ENCODE assay signal across 17 mouse cellular contexts in genomic region chr4:63060358-63060757, GRCm38 (mm10).
DNase-seq lines count a peak whose midpoint lies in the region; ATAC-seq and TF ChIP-seq lines count a peak whose summit lies in the region.
"Had no signal": no experiment of that assay in that cellular context is flagged by ENCODE, and none has a peak within 500 bp of the region (broad histone marks: within the 10 kb centered on the region; RNA-seq: fewer than 3 reads in every experiment).

No protein-coding gene starts in this region.

- 38% methylated on average over 6 of the region's 6 CpGs for WGBS in kidney, adult 2 months
- 67% methylated on average over 6 of the region's 6 CpGs for WGBS in neural tube, embryonic 13.5 days
- 48% methylated on average over 6 of the region's 6 CpGs for WGBS in kidney, postnatal 0 days
- 77% methylated on average over 6 of the region's 6 CpGs for WGBS in midbrain, embryonic 14.5 days

- H3K36me3 ChIP-seq in kidney, adult 2 months (ENCODE audit: control insufficient read depth, insufficient read depth, low read length) = no peaks in the 10 kb centered on the region
- H3K36me3 ChIP-seq in neural tube, embryonic 13.5 days = peaks cover 15% of the 10 kb centered on the region
- H3K36me3 ChIP-seq in kidney, postnatal 0 days (ENCODE audit: insufficient read depth, low read length) = no peaks in the 10 kb centered on the region
- 0 out of 2 replicates have a peak, but pooled peaks cover 4% of the 10 kb centered on the region for H3K36me3 ChIP-seq in midbrain, embryonic 14.5 days (ENCODE audit: control insufficient read depth, insufficient read depth, low read length)

- H3K4me1 ChIP-seq in kidney, adult 2 months (ENCODE audit: control insufficient read depth, insufficient read depth, low read length) = peaks cover 18% of the 10 kb centered on the region
- H3K4me1 ChIP-seq in neural tube, embryonic 13.5 days (replicated peaks) = peaks cover 60% of the 10 kb centered on the region
- H3K4me1 ChIP-seq in kidney, postnatal 0 days (replicated peaks; ENCODE audit: insufficient read depth, low read length) = peaks cover 26% of the 10 kb centered on the region
- peaks cover 31% of the 10 kb centered on the region for H3K4me1 ChIP-seq in midbrain, embryonic 14.5 days (ENCODE audit: control insufficient read depth, insufficient read depth, low read length)

- no peak for TF ChIP-seq CTCF in kidney, adult 2 months (conservative IDR thresholded peaks at IDR 0.05; ENCODE audit: insufficient read depth, insufficient read length, low read depth, low read length)
- no peak for TF ChIP-seq CTCF in kidney, postnatal 0 days (IDR thresholded peaks at IDR 0.05; ENCODE audit: low read depth)

- no peaks in the 10 kb centered on the region for H3K27me3 ChIP-seq in kidney, adult 2 months (replicated peaks; ENCODE audit: control insufficient read depth, insufficient read depth, low read length)
- no peaks in the 10 kb centered on the region for H3K27me3 ChIP-seq in neural tube, embryonic 13.5 days
- no peaks in the 10 kb centered on the region for H3K27me3 ChIP-seq in kidney, postnatal 0 days (ENCODE audit: insufficient read depth, low read length)
- no peaks in the 10 kb centered on the region for H3K27me3 ChIP-seq in midbrain, embryonic 14.5 days (ENCODE audit: control insufficient read depth, insufficient read depth, low read length)
- H3K27me3 ChIP-seq: forebrain, embryonic 13.5 days had no signal

- TF ChIP-seq POLR2A in kidney, adult 2 months (IDR thresholded peaks at IDR 0.05; ENCODE audit: low read depth, low read length) = no peak

- no peak overlapping the region for H3K4me2 ChIP-seq in neural tube, embryonic 13.5 days
- H3K4me2 ChIP-seq in kidney, postnatal 0 days (ENCODE audit: low read length) = no peak overlapping the region
- no peak overlapping the region for H3K4me2 ChIP-seq in midbrain, embryonic 14.5 days (ENCODE audit: low read length)
- H3K4me2 ChIP-seq: forebrain, embryonic 13.5 days had no signal

- H3K9me3 ChIP-seq in neural tube, embryonic 13.5 days = no peaks in the 10 kb centered on the region
- H3K9me3 ChIP-seq in kidney, postnatal 0 days (replicated peaks; ENCODE audit: low read length) = no peaks in the 10 kb centered on the region
- H3K9me3 ChIP-seq in midbrain, embryonic 14.5 days (ENCODE audit: control insufficient read depth, low read length) = no peaks in the 10 kb centered on the region
- H3K9me3 ChIP-seq: forebrain, embryonic 13.5 days had no signal

- peak; percentile 63 for DNase-seq in kidney, adult 2 months
- no peak for DNase-seq in kidney, postnatal 14 days
- no peak for DNase-seq in neural tube, embryonic 10.5 days (ENCODE audit: extremely low spot score, low spot score)
- DNase-seq in kidney, postnatal 0 days (ENCODE audit: low spot score) = no peak
- DNase-seq in midbrain, embryonic 14.5 days = no peak
- no peak for DNase-seq in adrenal gland, postnatal 36 days
- no peak for DNase-seq in embryo, embryonic 9.5 days (ENCODE audit: extremely low spot score)
- DNase-seq: adrenal gland, postnatal 10 days; cerebellum, adult 11-12 months; gastrocnemius, postnatal 25 days; heart, postnatal 10 days; liver; lung, adult 2 months; thymus, adult 18-20 months had no signal

- no peak overlapping the region for H3K4me3 ChIP-seq in kidney, adult 2 months (ENCODE audit: insufficient read depth, low read depth, low read length)
- no peak overlapping the region for H3K4me3 ChIP-seq in neural tube, embryonic 13.5 days
- H3K4me3 ChIP-seq in kidney, postnatal 0 days (replicated peaks; ENCODE audit: low read depth, low read length) = no peak overlapping the region
- no peak overlapping the region for H3K4me3 ChIP-seq in midbrain, embryonic 14.5 days (replicated peaks; ENCODE audit: low read depth, low read length)
- H3K4me3 ChIP-seq: forebrain, embryonic 13.5 days had no signal

- H3K9ac ChIP-seq in neural tube, embryonic 13.5 days = no peak overlapping the region
- H3K9ac ChIP-seq in kidney, postnatal 0 days (ENCODE audit: low read depth, low read length) = no peak overlapping the region
- H3K9ac ChIP-seq in midbrain, embryonic 14.5 days (replicated peaks; ENCODE audit: low read length) = no peak overlapping the region
- H3K9ac ChIP-seq: forebrain, embryonic 13.5 days had no signal

- H3K27ac ChIP-seq in kidney, adult 2 months (ENCODE audit: insufficient read depth, low read depth, low read length) = peak overlapping the region; percentile 63
- H3K27ac ChIP-seq in neural tube, embryonic 13.5 days (replicated peaks) = peak overlapping the region; percentile 69
- H3K27ac ChIP-seq in kidney, postnatal 0 days = peak overlapping the region; percentile 62
- peak overlapping the region; percentile 17; the same call in 1 of the 2 replicates for H3K27ac ChIP-seq in midbrain, embryonic 14.5 days (replicated peaks; ENCODE audit: low read depth, low read length)
- H3K27ac ChIP-seq: forebrain, embryonic 13.5 days; macrophage had no signal

- no peak for ATAC-seq in neural tube, embryonic 13.5 days (ENCODE audit: low read depth)
- ATAC-seq in kidney, postnatal 0 days (replicated peaks; ENCODE audit: low FRiP score, low read depth) = no peak
- ATAC-seq in midbrain, embryonic 14.5 days (ENCODE audit: low FRiP score, low TSS enrichment) = no peak
- ATAC-seq: forebrain, embryonic 13.5 days had no signal

Comparison
In these comparisons a context has a peak if more than half of its experiments do, and no peak if none do; other contexts are left out.
1. H3K27ac ChIP-seq: peak in every context shown above with its lines; median percentile 69 in neural tube, embryonic 13.5 days; 63 in kidney, adult 2 months; 62 in kidney, postnatal 0 days; 17 in midbrain, embryonic 14.5 days.